Mouse (Mus musculus) CD8-positive naive resting alpha-beta T cell, adult 2 months (primary cell): ENCODE results near the gene Aldh1a2.

Source experiments
- DNase-seq, 2 experiments: peaks; one replicate each; pipeline ENCODE4 v3.0.0; 2022; ENCODE audit warnings: low read depth in 2 of 2, low spot score in 2 of 2

Aldh1a2 gene

GRCm38 (mm10) chr9:71216036-71216995 lies 727 bp downstream of the Aldh1a2 start:
- peak in 1 of 2 experiments; percentile 2 for DNase-seq

GRCm38 (mm10) chr9:71216996-71217792 lies 1.6 kb downstream of the Aldh1a2 start:
- DNase-seq = no peak

GRCm38 (mm10) chr9:71217793-71218095 lies 2.2 kb downstream of the Aldh1a2 start:
- DNase-seq = no peak

- no peak for DNase-seq
Observed at GRCm38 (mm10) chr9:71219161-71219560, 3.6 kb downstream of the Aldh1a2 start.

GRCm38 (mm10) chr9:71220401-71220800 lies 4.8 kb downstream of the Aldh1a2 start:
- no peak for DNase-seq

GRCm38 (mm10) chr9:71227226-71227970 lies 11.8 kb downstream of the Aldh1a2 start:
- DNase-seq = no peak

GRCm38 (mm10) chr9:71230011-71230410 lies 14.4 kb downstream of the Aldh1a2 start:
- DNase-seq = no peak

GRCm38 (mm10) chr9:71236540-71236939 lies 21.0 kb downstream of the Aldh1a2 start:
- no peak for DNase-seq

- DNase-seq = no peak
Observed at GRCm38 (mm10) chr9:71239926-71240325, 24.3 kb downstream of the Aldh1a2 start.

- no peak for DNase-seq
Observed at GRCm38 (mm10) chr9:71241515-71242411, 26.2 kb downstream of the Aldh1a2 start.

GRCm38 (mm10) chr9:71242412-71242781 lies 26.8 kb downstream of the Aldh1a2 start:
- no peak for DNase-seq

GRCm38 (mm10) chr9:71254380-71254779 lies 38.8 kb downstream of the Aldh1a2 start:
- no peak for DNase-seq

GRCm38 (mm10) chr9:71262711-71263110 lies 47.1 kb downstream of the Aldh1a2 start:
- no peak for DNase-seq

GRCm38 (mm10) chr9:71269711-71270110 lies 54.1 kb downstream of the Aldh1a2 start:
- no peak for DNase-seq

- DNase-seq = no peak
Observed at GRCm38 (mm10) chr9:71270205-71270604, 54.6 kb downstream of the Aldh1a2 start.

- DNase-seq = no peak
Observed at GRCm38 (mm10) chr9:71276149-71276721, 60.6 kb downstream of the Aldh1a2 start.

GRCm38 (mm10) chr9:71278741-71279140 lies 63.2 kb downstream of the Aldh1a2 start:
- no peak for DNase-seq

- no peak for DNase-seq
Observed at GRCm38 (mm10) chr9:71283156-71283555, 67.6 kb downstream of the Aldh1a2 start.

GRCm38 (mm10) chr9:71285231-71285630 lies 69.6 kb downstream of the Aldh1a2 start:
- no peak for DNase-seq

- DNase-seq = no peak
Observed at GRCm38 (mm10) chr9:71286420-71286819, 70.8 kb downstream of the Aldh1a2 start.
